Mouse (Mus musculus) fat pad, adult 2 months (tissue): ENCODE measurements around the gene Cd274.

Experiments used
- DNase-seq: peaks from one replicate; pipeline ENCODE4 v3.0.0-alpha.2; 2011; ENCODE audit warnings: low read depth, low spot score; ENCODE audit errors: extremely low read depth

Gene Cd274

DNA sequence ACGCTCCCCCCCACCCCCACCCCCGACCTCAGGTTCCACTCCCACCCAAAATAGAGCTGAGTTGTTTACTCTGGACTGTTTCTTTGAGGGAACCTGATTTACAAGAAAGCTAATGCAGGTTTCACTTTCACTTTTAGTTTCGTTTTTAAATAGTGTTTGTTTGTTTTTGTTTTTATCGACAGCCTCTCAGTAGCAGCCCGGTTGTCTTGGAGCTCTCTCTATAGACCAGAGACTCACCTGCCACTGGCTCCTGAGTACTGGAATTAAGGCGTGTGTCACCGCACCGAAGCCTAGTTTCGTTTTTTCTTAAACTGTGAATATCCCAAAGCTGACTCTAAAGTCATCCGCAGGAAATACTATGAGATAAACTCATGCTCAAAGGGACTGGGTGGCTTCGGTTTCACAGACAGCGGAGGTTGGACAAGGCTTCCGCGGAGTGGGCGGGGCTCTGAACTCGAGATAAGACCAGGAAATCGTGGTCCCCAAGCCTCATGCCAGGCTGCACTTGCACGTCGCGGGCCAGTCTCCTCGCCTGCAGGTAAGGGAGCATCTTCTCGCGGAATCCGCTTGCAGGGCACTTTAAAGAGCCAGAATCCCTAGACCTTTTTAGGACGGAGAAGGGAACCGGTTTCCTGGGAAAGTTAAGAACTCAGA is at the start of gene Cd274, which contains the start of gene Plgrkt:
Gene Cd274 (plus strand): TSS at position 487 of the 654 bp plus-strand sequence.
Gene Plgrkt (minus strand): TSS at position 422 of the 654 bp plus-strand sequence.
- DNase-seq = no peak

- no peak for DNase-seq
Measured at GRCm38 (mm10) chr19:29323416-29324049, 43.7 kb upstream of the Cd274 start.

DNA sequence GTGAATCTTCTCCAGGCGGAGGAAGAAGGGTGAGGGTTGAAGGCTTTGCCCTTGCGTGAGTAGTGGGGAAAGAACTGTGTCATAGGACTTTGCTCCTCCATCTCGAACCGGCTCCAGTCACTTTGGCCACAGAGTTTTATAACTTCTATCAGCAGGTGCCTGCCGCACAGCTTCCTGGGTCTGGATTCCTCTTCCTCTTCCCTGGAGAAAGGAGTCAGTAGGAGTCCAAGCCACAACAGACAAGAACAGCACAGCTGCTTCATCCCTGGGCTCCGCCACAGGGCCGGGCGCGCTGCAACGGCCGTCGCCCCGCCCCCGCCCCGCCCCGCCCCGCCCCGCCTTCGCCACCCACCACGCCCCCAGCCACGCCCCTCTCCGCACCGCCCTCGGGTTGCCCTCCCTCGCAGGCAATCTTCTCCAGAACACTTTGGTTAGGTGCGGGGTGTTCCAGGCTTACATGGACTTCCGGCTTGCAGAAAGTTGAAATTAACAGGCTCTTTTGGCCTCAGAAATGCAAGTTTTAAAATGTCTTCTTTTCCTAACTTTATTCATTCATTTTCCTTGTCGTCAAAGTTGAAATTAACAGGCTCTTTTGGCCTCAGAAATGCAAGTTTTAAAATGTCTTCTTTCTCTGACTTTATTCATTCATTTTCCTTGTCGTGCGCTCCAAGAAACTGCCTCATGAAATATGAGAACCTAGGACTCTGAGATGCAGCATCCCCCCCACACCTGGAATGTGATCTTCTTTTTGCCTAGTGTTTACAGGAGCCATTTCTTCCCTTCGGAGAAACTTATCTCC is 42.0 kb upstream of the Cd274 start, which contains the start of gene Insl6:
Gene Insl6 (minus strand): TSS at position 304 of the 799 bp plus-strand sequence.
- no peak for DNase-seq

DNA sequence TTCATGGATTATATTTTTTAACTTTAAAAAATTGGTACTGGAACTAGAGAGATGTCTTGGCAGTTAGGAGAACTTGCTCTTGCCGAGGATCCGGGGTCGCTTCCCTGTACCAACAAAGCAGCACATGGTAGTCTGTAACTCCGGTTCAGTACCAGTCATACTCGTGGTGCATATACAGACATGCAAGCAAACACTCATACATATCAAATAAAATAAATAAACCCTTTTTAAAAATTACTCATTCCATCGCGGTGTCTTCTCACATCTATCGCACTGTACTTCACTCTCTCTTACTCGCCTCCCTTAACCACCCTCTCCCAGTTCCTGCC is 41.4 kb upstream of the Cd274 start:
- no peak for DNase-seq

DNA sequence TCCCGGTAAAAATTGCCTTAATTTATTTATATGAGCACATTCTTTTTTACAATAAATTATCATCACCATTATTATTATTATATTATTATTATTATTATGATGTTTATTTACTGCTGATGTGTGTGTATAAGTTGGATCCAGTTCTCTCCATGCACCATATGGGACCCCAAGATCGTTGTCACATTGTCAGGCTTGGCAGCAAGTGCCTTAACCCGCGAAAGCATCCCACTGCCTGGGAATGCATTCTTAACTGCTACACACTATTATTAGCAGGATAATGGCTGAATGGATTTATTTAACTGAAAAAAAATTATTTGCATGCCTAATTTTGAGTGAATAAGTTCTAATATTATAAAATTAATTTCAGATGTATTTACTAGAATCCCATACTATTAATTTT is 40.9 kb upstream of the Cd274 start:
- no peak for DNase-seq

DNA sequence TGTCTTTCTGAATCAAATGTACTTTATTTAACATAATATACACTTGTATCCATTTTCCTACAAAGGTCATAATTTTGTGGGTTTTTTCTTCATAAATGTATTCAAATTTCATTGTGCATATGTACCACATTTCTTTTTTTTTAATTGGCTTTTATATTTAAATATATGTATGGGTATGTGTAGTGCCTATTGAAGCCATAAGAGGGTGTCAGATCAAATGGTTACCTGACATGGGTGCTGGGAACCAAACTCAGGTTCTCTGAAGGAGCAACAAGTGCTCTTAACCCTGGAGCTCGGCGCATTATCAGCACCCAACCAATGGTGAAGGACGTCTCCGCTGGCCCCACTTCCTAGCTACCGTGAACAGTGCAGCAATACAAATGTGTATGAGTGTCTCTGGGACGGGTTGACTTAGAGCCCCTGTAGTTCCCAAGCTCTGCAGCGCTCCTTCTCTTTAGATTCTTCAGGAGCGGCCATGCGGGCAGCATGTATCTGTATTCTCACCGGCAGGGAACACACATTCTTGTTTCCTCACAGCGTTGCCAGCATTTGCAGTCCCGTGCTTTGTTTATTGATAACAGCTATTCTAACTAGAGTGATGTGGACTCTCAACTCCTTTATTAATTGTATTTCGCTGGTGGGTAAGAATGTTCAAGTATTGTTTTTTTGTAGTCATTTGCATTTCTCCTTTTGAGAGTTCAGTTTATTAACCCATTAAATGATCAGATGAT is 40.3 kb upstream of the Cd274 start:
- DNase-seq = no peak

DNA sequence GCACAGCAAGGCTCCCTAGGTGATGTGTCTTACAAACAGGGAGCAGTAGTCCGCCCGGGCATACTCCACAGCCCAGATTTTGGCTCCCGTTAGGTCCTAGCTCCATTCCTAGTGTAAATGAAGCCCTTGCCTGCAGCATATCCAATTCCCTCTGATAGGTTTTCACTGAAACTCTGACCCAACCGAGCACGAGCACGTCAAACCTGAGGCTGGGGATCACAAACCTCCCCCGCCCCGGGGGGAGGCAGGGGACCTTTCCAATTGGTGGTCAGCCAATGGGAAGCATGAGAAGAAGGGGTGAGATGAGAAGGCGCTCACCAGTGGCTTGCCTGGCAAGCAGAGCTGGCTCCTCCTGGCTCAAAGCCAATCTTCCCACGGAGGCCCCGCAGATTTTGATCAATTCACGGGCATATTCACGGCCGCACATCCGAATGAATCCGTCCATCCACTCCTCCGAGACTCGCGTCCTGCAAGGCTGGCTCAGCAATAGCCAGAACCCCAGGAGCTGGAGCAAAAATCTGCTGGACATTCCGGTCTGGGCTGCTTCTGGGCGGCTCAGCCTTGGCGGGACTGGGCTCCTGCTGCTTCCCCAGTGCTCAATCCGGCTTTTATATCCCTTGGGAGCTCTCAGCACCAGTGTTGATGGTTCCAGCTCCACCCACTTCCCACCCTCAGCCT is 33.0 kb upstream of the Cd274 start, which contains the start of gene Rln1:
Gene Rln1 (minus strand): TSS at position 603 of the 678 bp plus-strand sequence.
- DNase-seq = no peak

DNA sequence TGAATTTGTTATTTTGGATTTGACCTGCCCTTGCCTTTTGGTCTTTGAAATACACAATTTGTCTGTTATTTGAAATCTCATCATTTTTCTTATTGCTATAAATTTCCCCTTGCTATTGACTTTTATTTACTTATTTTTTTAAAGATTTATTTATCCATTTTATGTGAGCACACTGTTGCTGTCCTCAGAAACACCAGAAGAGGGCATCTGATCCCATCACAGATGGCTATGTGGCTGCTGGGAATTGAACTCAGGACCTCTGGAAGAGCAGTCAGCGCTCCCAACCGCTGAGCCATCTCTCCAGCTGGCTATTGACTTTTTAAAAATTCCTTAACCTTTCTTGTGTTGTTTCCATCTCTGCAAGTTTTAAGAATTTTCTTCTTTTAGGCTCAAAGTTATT is 30.6 kb upstream of the Cd274 start:
- DNase-seq = no peak

- DNase-seq = no peak
Measured at GRCm38 (mm10) chr19:29341029-29341428, 26.2 kb upstream of the Cd274 start.

GRCm38 (mm10) chr19:29342281-29342680 is 25.0 kb upstream of the Cd274 start:
- DNase-seq = no peak

GRCm38 (mm10) chr19:29344868-29345267 is 22.4 kb upstream of the Cd274 start:
- DNase-seq = no peak

DNA sequence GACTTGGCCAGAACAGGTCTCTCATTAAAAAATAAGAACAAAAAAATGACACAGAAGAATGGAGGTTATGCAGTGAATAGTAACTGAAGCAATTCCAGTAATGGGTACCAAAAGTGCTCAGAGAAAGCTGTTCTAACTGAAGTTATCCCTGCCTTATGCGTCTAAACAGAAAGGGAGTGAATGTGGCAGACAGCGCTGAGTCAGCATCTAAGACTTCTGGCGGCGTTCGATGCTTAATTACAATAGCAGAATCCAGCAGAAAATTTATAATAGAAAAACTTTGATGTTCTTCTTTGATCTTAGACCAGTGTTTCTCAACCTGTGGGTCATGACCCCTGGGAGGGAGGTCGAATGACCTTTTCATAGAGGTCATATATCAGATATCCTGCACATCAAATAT is 21.6 kb upstream of the Cd274 start:
- DNase-seq = no peak

- no peak for DNase-seq
Measured at GRCm38 (mm10) chr19:29350991-29351390, 16.3 kb upstream of the Cd274 start.

DNA sequence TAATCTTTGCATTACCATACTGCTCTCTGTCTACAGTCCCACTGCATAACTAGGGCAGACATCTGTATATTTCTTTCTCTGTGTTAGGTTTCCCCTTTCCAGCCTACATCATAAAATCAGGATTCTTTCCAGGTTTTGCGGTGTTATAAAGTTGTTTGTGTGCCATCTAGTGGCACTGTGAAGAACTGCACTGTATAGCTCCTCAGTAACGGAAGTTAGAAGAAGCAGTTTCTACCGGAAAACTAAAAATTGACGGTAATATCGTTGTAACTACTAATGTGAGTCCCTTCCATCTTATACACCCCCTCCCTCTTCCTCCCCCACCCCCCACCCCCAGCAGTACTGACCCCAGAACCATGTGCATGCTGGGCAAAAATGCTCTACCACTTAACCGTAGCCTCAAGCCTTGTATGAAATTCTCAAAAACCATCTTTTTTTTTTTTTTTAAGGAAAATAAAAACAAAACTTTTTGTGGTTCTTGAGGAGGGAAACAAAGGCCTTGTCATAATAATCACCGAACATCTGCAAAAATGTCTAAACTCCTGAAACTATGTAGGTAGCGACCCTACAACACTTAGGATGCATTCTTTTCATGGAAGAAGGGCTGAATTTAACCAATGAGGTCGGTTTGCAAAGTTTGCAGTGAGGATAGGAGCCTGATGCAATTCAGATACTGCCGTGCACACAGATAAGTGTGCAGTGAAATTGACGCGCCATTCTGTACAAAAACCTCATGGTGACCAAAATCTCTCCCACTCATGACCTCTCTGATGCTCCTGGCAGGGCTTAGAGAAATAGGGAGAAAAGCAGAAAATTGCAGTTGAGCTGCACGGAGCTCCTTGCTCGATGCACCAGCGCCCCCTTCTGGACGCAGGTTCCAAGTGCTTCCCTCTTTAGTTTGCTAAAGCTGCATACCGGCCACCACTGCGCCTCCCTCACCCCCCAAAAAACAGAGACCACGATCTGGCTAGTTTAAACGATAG is 12.1 kb upstream of the Cd274 start:
- DNase-seq = no peak

- no peak for DNase-seq
Measured at GRCm38 (mm10) chr19:29356281-29356680, 11.0 kb upstream of the Cd274 start.

- DNase-seq = no peak
Measured at GRCm38 (mm10) chr19:29360251-29360650, 7.0 kb upstream of the Cd274 start.

DNA sequence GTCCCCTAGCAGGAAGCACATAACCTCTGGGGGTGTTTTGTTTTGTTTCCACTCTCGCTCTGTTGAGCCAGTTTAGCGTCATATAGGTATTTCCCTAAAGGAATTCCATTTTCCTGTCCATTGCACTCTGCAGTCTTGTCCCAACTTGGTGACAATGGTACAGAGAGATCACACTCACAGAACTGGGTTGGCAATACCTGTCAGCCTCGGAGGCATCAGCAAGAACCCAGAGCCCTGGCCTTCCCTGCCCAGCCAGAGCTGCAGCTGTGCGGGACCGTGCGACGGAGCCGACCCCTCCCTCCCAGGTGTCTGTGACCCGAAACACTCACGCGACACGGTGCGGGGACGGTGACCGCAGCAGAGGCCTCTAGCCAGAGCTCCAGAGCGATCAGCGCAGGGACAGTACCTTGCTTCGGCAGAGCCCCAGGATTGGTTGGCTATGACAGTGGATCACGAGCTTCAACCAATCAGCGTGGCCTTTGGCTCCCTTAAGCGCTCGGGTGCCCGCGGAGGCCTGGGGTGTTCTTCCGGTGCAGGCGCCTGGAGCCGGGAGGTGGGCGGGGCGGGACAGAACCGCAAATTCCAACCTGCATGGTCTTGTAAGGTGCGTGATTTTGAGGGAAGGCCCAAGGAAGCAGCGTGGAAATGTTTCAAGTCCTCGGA is 5.7 kb upstream of the Cd274 start:
- peak; percentile 52 for DNase-seq

DNA sequence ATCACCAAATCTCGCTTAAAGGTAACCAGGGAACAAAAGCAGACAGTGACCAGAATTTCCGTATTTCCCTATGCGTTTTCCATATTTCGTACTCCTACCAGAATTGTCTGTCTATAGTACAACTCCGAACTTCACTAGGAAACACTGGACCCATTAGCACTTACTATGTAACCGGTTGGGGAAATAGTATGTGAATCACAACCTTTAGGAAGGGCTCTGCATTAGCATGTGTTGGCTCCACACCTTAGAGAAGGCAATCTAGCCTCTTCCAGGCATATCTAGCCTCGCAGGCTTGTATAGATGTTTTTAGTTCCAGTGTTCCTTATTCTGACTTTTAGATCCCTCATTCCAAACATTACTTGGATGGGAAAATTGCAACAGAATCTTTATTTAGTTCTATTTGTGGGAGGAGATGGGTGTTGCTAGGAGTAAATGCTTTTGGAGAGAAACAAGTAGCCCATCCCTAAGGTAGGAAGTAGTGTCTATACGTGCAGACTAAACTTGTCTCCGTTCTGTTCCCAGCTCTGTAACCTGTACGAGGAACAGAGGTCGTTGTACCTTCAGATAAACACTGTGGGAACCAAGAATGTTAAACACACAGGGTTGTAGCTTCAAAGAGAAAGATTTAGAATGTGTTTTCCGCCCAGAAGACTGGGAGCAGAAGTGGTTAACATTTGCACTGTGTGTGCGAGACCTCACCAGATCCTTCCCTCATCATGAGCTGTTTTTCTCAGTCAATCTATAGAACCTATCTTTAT is 4.9 kb upstream of the Cd274 start:
- DNase-seq = no peak
